Mouse (Mus musculus) megakaryocyte, embryonic 14.5 days (primary cell): Measurements from ENCODE around the gene Tubb2b.

Source experiments
- FLI1 ChIP-seq: IDR thresholded peaks from 2 replicates; pipeline ENCODE4 v1.6.1; 2012; ENCODE audit warnings: low read length, inconsistent platforms, mixed read lengths
- GATA1 ChIP-seq: IDR thresholded peaks from 3 replicates; pipeline ENCODE4 v1.6.1; 2012; ENCODE audit warnings: mixed read lengths, low read length, inconsistent platforms, borderline replicate concordance

DNA sequence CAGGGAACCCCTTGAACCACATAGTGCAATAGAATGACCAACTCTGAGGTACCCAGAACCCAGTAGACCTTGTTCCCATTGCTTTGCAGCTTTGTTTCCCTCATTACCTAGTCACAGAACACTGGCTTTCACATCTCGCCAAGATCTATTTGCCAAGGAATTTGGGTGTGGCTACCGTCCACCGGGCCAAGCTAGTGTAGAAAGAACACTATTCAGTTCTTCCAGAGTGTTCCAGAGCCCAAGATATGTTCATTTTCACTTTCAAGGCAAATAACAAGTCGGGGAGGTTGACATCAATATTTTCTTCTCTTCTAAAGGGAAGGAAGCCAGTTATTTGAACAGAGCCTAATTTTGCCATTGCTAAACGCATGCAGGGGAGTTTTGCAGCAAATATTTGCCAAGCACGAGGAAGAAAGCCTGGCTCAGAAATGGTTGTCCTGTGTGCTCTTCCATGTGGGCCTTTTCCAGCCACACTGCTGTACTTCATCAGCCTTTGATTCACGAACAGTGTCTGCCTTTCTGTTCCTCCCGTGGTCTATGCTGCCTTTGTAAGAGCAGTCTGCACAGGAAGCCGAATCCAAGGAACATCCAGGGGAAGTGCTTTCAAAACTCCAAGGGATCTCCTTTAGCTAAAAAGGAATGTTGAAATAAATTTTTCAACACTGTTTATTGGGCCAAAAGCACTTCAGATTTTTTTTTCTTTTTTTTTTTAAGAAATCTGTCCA is 46.1 kb downstream of the Tubb2b start:
- TF ChIP-seq FLI1 (no peak), GATA1 (no peak)
